Mouse (Mus musculus) CD8-positive naive resting alpha-beta T cell, adult 2 months (primary cell): Measurements from ENCODE around the gene Cnr2.

Experiments
- DNase-seq, 2 experiments: peaks; one replicate each; pipeline ENCODE4 v3.0.0; 2022; ENCODE audit warnings: low read depth in 2 of 2, low spot score in 2 of 2

Gene Cnr2

GRCm38 (mm10) chr4:135895071-135895571 is at the start of gene Cnr2:
Gene Cnr2, plus strand, starts transcription at chr4:135895394.
- DNase-seq: no peak

- DNase-seq: no peak
Observed at GRCm38 (mm10) chr4:135847581-135847980, 47.6 kb upstream of the Cnr2 start.

GRCm38 (mm10) chr4:135850411-135851095 is 44.6 kb upstream of the Cnr2 start:
- DNase-seq: peak in 1 of 2 experiments; percentile 42

- no peak for DNase-seq
Observed at GRCm38 (mm10) chr4:135851942-135852341, 43.3 kb upstream of the Cnr2 start.

- DNase-seq: no peak
Observed at GRCm38 (mm10) chr4:135853987-135854546, 41.1 kb upstream of the Cnr2 start.

GRCm38 (mm10) chr4:135854630-135855029 is 40.6 kb upstream of the Cnr2 start:
- DNase-seq: no peak

GRCm38 (mm10) chr4:135855080-135855479 is 40.1 kb upstream of the Cnr2 start:
- DNase-seq: no peak

GRCm38 (mm10) chr4:135855536-135856222 is 39.5 kb upstream of the Cnr2 start, which contains the start of gene Srsf10:
Gene Srsf10, plus strand, starts transcription at chr4:135855747.
- peak; percentile 94 for DNase-seq

GRCm38 (mm10) chr4:135856223-135857091 is 38.7 kb upstream of the Cnr2 start:
- no peak for DNase-seq

- DNase-seq: no peak
Observed at GRCm38 (mm10) chr4:135857597-135858186, 37.5 kb upstream of the Cnr2 start.

GRCm38 (mm10) chr4:135868996-135869395 is 26.2 kb upstream of the Cnr2 start:
- DNase-seq: peak in 1 of 2 experiments; percentile 36

- DNase-seq: no peak
Observed at GRCm38 (mm10) chr4:135870227-135871023, 24.8 kb upstream of the Cnr2 start.

- no peak for DNase-seq
Observed at GRCm38 (mm10) chr4:135872015-135872414, 23.2 kb upstream of the Cnr2 start.

- DNase-seq: no peak
Observed at GRCm38 (mm10) chr4:135872589-135873391, 22.4 kb upstream of the Cnr2 start.

GRCm38 (mm10) chr4:135873526-135874202 is 21.5 kb upstream of the Cnr2 start, which contains the start of gene Pnrc2:
Gene Pnrc2, minus strand, starts transcription at chr4:135873850.
- DNase-seq: peak; percentile 78 to 79

GRCm38 (mm10) chr4:135874564-135875535 is 20.3 kb upstream of the Cnr2 start:
- DNase-seq: no peak

- DNase-seq: no peak
Observed at GRCm38 (mm10) chr4:135875546-135875945, 19.6 kb upstream of the Cnr2 start.
